Mouse (Mus musculus) ovary, adult 18-20 months (tissue): Measurements from ENCODE around the gene Fam13a.

Source experiments
- DNase-seq: peaks from one replicate; pipeline ENCODE4 v3.0.0; 2022; ENCODE audit warnings: low spot score, mixed read lengths

The Fam13a gene

DNA sequence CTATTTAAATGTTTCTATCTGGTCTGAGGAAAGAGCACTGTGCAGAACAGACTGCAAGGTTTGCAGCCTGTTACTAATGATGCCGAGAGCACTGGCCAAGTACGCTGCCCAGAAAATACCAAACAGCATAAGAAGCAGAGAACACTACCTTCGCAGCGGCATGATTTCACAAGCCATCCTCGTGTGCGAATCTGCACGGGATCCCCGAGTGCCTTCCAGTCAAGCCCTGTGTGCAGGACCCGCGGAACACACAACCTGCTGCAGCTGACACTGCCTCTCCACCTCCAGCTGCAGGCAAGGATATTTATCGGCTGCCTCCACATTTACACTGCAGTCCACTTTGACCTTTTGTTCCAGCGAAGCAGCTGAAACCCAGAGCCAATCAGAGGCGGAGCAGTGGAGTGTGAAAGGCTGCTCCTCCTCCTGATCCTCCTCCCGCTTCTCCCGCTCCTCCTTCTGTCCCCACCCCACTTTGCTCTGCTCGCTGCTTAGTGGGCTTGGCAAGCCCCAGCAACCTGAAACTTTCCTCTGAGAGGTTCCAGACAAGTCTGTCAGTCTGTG lies at the start of gene Fam13a:
Gene Fam13a, minus strand, starts transcription at position 386 of the 561 bp plus-strand sequence.
- DNase-seq = peak; percentile 91

DNA sequence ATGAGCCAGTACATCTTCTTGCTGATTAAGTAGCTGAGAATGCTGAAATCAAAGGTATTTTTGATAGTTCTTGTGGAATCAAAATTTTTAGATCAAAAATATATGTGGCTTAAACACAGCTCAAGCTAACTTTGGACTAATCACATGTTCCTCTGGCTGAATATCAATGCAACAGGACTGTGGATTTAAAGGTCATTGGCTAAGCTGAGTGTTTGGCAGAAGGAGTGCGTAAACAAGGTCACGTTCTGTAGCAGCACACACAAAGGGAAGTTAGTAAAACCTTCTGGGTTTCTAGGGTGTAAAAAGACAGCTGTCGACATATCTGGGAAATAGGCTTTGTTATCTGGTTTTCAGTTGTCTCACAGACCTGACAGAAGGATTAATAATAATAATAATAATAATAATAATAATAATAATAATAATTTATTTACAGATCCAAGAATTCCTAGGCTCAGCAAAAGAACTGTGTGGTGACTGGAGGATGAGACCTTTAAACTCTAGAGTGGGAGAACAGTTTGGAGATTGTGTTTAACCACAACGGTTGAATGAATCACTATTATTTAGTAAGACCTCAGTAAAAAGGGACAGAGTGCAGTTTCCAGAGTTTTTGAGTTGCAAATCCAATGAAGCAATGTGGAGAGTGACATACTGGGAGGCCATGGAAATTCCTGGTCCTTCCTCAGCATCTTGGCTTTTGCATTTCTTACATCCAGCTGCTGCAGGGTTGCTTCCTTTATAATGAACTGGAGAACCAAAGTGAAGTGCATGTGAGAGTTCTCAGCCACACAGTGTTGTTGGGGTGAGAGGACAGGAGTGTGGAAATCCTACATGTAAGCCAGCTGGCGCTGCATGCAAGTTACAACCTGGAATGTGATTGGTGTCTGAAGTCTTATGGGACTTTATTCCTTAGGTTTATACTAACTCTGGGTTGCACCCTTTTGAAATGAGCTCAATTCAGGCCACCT lies 48.0 kb upstream of the Fam13a start:
- DNase-seq = peak; percentile 19

DNA sequence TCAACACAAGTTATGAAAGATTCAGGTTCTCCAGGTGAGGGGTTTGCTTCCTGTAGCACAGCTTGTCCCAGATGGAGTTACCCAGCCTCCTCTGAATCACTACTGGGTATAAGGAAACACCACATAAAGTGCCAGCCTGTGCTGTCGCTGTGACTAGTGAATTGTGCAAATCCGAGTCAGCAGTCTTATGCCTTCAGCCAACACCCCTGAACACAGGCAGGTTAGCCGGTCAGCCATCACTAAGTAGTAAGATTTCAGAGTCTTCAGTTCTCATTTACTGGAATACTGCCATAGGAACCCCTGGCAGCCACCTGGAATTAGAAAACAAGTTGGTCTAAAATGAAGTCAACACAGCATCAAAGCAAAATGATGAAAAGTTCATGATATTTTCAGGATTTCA lies 47.3 kb upstream of the Fam13a start:
- DNase-seq = no peak

DNA sequence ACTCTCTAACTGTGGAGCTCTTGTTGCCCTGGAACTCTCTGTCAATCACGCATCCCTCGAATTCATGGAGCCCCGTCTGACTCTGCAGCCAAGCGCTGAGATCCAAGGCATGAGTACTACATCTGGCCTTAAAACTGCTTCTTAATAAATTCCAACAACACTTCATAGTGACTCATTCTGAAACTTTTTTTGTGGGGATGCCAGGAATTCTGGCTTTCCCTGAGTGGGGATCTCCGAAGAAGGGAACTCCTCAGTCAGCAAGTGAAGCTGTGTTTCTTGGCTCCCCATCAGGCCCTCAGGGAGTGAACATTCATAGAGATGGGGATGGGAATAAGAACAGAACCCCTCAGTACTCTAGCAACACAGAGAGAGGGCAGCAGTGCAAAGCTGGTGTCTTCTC lies 43.8 kb upstream of the Fam13a start:
- no peak for DNase-seq

DNA sequence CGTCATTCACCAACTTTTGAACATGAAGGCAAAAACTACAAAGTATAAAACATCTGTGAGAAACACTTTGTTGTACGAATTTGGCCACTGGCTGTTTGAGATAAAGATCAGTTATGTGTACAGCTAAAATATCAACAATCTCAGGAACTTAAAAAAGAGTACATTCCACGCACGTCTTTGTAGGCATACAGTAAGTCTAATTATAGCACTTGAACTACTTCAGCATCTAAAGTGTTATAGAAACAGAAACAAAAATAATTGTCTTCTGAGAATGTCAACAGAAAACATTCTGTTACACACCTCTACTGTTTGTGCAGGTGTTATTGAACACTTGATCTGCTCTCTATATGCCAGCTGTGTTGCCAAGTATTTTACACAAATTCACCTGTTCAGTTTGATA lies 40.1 kb upstream of the Fam13a start:
- DNase-seq = no peak

DNA sequence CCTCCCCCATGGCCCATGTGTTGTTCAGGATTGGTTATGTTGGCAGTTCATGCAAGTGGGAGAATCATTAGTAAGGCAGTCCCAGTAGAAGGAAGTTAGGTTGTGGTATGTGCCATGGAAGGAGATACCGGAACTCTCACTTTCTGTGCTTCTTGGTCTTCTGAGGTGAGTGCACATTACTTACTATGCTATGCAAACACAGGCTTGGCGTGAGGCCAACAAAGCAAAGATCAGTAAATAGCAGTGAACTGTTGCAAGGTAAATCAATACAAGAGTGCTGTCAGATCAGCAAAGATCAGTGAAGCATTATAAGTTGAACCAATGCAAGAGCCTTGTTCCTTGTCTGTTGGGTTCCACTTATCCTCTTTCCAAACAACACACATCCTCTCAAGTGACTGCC lies 28.9 kb upstream of the Fam13a start:
- no peak for DNase-seq

DNA sequence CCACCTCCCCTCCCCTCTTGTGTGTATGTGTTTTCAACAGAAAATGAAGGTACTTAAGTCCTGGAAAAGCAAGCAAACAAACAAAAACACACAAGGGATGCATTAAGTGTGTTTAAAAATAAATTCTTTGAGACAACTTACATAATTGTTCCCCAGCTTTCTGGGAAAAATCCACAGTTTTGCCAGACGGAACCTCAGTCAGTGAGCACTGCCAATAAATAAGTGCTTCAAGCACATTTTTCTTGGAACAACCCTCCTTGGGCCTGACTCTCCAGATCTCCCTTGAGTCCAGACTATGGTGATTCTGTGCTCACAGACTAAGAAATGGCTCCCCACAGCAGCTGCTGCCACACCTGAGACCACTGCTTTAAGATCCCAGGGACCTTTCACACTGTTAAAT lies 15.4 kb upstream of the Fam13a start:
- no peak for DNase-seq

DNA sequence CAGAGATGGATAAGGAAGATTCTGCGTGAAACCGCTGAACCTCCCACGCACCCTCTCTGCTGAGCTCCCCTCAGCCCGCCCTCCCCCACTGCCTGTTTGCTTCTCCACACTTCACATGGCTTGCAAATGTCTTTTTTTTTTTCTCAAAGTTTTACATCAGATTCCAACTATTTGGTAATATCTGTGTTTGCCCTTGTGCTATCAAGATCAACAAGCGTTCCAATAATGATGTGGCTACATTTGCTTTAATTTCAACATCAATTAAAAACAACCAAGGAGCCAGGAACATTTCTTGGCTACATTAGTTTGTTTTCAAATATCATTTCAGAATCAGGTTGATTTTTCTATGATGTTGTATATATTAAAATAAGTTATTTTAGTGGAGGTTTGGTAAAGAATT lies 8.4 kb upstream of the Fam13a start:
- DNase-seq = no peak

DNA sequence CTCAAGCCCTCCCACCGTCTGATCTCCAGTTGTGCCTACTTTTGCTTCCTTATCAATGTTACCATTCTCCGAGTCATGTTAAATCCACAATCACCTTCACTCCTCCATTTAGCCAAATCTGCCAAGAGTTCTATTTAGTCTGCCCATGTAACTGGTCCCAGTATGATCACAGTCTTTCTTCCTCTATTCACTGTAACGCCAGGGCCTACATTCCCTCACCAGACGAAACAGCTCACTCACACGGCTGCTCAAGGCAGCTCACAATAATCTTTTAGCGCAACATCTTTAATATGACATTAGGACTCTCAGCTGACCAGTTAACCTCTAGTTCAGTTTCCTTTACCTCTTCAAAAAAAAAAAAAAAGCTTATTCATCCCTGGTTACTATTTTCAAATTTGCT lies 7.2 kb upstream of the Fam13a start:
- no peak for DNase-seq

DNA sequence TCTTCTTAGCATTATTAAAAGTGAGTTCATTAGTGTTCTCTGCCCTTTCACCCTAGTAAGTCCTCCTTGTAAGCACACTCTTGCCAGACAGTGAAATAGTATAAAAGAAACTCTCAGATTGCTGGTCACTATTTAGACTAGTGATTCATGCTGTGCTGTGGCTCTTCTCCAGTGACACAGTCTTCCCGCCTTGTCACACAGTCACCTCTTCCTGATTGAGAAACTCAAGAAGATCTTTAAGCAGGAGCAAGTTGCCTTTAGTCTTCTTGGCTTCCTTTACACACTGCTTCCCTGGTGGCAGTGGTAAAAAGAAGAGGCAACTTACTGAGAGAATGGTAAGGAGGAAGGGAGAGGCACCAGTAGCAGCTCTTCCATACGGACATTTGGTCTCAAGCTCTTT lies 6.3 kb upstream of the Fam13a start:
- no peak for DNase-seq

DNA sequence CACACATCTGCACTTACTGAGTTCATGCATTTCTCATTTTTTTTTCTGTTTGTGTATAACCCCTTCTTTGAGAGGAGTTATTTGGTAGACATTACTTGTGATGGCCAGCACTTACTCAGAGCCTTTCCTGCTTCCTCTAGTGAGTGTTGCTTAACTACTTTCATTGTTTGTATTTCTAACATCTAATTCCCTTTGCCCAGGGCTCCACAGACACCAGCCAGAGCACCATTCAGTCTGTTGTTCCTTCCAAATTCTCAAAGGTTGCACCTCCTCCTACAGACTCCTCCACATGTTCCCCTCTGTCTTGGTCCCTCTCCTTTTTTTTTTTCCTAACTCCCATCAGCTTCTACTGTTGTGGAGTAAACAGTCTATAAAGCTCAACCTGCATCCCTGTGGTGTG lies 5.7 kb upstream of the Fam13a start:
- no peak for DNase-seq

DNA sequence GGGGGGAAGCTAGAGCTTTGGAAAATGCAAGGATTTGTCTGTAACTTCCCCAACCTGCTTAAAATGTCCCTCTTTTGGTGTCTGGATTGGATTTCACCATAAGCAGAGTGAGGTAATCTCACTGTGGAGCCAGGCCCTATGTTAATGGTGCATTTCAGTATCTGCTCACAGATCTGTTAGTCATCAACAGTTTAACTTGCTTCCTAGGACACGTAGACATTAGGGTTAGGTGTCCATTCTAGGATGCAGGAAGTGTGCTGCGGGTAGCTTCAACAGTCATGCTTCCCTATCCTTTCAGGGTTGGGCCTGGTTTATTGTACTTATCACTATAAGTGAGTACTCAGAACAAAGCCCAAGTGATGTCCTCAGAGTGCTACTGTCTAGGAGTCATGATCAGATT lies 4.5 kb upstream of the Fam13a start:
- no peak for DNase-seq

DNA sequence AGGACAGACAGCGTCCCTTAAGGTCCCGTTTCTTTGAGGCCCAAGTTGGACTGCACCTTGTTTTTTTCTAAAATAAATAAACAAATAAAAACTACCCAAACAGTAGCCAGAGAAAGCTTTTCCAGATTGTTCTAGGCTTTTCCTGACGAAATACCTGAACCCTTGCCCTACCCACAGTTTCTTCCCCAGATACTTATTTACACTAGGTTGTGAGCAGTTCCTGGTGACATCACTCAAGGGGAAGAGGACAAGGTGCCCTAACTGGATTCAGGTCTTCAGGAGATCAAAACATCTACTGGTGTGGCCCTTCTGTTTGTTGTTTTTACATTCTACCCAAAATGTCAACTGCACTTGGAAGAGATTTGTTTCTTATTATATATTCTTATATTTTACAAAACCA lies 457 bp upstream of the Fam13a start:
- DNase-seq = no peak

DNA sequence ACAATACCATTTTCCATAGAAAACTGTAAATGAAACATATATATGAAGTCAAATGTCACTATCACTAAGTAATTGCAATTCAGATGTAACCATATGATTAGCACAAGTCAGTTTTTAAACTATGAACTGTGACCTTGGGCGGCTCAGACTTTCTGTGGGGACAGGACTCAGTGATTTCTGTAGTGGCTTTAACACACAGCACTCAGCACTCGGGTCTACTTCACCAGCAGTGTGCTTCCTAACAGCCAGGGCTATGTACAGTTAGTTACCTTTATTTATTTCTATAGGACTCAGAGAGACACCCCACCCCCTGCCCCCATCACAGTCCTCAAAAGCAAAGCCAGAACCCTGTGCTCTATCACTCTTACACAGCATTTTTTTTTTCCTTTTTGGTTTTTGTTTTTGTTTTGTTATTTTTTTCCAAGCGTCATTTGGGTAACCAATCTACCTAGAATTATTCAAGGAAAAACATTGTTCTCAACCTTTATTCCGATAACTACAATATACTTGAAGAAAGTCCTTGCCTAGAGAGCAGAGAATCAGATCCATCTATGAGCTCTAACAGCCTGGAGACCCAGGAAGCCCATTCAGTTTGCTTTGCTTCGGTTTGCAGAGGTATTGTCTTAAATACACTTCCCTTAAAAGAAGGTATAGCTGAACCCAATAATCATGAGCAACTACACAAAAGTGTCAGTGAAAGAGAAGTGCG lies 740 bp downstream of the Fam13a start:
- no peak for DNase-seq

DNA sequence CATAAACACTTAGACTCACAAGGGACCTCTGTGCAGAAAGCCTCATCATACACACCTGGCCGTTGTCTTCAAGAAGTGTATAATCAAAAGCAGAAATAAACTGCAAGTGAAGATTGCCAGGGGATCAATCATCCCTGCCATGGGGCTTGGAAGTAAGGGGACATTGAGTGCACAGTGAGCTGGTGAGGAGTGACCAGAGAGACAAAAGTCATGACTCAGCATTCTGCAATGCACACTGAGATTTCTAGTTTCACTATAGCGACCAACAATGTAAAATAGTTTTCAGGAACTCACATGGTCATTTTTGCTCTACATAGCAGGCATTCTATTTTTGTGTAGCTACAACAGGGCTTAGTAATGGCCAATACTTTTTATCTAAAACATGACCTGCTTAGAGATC lies 1.7 kb downstream of the Fam13a start:
- DNase-seq = no peak

DNA sequence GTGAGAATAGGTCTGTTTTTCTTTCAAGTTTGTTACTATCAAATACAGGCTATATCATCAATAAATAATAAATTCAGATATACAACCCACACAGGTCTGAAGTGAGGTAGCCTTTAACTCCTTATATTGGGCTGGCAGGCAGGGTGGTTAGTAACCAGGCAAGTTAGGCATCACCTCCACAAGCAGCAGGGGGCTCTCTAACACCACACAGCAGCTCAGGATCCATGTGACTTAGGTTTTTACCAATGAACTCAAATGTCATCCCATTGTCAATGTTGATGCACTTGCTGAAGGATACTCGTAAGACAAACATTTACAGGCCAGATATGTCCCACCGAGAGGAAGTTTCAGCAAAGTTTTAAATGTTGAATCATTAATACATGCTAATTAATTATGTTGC lies 4.0 kb downstream of the Fam13a start:
- no peak for DNase-seq

DNA sequence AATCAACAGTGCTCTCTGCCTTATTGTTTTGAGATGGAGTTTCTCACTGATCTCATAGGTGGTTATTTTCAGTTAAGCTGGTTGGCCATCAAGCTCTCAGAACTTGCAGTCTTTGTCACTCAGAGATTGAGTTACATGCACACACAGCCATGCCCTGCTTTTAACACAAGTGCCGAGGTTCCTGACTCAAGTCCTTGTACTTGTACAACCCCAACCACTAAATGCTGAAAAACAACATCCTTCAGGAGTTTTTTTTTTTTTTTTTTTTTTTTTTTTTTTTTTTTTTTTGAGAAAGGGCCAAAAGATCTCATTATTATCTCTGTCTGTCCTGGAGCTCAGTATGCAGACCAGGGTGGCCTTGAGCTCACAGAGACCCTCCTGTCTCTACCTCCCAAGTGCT lies 4.5 kb downstream of the Fam13a start:
- no peak for DNase-seq

DNA sequence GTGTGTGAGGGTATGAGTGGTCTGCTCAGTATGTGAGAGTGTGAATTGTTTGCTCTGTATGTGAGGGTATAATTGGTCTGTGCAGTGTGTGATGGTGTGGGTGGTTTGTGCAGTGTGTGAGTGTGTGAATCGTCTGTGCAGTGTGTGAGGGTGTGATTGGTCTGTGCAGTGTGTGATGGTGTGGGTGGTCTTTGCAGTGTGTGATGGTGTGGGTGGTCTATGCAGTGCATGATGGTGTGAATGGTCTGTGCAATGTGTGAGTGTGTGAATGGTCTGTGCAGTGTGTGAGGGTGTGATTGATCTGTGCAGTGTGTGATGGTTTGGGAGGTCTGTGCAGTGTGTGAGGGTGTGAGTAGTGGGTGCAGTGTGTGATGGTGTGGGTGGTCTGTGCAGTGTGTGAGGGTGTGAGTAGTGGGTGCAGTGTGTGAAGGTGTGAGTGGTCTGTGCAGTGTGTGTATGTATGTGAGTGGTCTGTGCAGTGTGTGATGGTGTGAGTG lies 8.0 kb downstream of the Fam13a start:
- no peak for DNase-seq

DNA sequence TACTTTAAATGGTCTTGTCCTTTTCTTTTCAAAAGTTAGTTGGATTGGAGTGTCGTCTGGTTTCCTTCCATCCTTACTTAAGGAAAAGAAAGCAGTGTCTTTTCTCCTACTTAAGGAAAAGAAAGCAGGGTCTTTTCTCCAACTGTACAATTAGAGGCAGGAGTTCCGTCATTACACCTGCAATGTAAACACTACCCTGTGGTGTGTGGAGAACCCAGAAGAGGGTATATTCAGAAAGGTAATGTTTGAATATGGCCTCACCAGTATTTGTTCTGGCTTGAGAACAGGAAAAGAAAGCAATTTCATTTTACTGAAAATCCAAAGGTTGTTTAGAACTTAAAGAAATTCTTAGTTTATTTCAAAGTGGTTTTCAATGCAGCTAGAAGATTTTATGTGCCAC lies 9.6 kb downstream of the Fam13a start:
- DNase-seq = no peak

DNA sequence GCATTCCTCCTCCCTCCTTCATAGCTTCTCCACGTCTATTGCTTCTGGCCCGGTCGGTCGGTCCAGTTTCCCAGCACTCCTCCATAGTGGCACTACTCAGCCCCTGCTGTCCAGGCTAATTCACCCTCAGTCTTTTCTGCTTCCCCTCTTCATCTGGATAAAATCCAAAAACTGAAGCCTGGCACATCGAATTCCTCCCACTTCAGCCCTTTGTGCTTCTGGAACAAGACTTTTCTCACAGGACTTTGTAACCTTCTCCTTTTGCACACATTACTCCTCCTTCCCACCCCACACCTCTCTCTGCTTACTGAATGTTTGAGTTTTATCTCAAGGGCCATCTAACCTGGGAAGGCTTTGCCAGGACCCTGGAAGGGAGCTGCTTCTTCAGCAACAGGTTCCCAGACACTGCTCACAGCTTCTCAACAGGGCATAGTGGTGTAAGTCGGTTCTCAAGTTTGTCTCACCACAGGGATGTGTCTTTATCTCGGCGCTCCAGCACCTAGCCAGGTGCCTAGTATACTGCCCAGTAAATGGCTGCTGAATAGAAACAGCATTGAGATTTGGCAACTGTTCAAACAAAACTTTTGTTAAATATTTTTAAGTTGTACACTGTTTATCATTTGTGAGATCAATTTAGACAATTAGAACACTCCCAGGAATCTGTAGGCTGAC lies 10.1 kb downstream of the Fam13a start:
- DNase-seq = no peak

DNA sequence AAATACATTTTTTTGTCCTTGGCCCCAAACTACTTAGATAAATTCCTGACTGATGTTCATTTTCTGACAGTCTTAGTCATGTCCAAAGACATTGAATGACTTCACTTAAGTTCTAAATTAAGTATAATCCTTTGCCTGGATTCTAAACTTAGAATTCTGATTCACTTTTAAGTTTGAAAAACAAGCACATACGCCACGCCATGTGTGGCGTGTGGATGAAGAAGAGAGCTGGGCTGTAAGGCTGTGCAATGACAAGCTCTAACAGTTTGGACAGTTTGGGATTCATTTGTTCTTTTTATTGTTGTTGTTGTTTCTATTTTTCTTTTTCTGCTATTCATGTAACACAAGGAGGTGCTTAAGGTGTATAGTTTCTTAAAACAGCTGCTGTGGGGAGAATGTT lies 13.6 kb downstream of the Fam13a start:
- no peak for DNase-seq

DNA sequence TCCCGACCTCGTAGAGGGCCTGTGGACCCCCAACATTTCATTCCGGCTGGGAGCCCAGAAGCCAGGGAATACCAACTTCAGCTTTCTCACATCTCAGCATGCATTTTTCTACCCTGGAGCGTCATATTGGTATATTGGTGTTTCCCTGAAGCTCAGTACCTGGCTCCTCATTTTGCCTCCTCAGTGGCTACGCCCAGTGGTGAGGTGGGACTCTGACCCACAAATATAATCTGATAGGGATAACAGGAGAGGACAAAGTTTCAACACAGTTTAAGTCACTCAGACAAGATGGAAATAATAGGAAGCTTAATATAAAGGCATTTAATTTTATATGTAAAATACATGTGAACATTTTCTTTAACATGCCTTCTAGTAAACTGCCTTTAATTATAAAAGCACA lies 19.7 kb downstream of the Fam13a start:
- no peak for DNase-seq
